9 mouse cellular contexts compared by ENCODE assay signal in the genomic region with DNA sequence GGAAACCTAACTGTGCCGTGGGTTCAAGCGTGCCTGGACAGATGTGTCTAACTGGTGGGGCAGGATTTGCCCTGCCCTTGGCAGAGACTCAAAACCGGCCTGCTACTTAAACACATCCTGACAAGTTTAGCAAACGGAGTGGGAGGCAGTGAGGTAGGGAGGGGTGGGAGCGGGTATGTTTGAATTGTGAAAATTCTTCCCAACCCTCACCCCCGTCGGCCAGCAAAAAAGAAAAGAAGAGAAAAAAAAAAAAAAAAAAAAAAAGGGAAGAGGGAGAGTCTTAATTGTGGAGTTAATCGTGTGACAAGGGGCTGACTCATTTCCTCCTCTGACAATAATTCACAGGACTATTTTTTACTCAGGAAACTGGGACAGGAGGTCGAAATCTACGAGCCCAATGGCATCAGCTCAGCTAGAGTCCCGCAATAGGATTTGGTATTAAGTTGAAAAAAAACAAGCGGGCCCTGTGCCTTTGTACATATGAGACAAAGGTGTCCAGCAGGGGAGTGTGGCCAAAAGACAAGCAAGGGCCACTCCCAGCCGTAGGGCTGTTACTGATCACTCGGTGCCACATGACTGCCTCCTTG. TPM values are rescaled to one million over a fixed set of nuclear protein-coding genes. Genes with fewer than 3 reads are reported as not detected.
DNase-seq lines count a peak whose midpoint lies in the region; TF ChIP-seq lines count a peak whose summit lies in the region.
"Had no signal": no experiment of that assay in that cellular context is flagged by ENCODE, and none has a peak within 500 bp of the region (broad histone marks: within the 10 kb centered on the region; RNA-seq: fewer than 3 reads in every experiment).

No protein-coding gene starts in this region.

- WGBS in liver, adult 2 months: 2% methylated on average over 14 of the region's 14 CpGs
- WGBS in cerebellum, adult 2 months: 30% methylated on average over 14 of the region's 14 CpGs

- H3K27me3 ChIP-seq in liver, adult 2 months (ENCODE audit: control insufficient read depth, insufficient read depth, low read length): no peaks in the 10 kb centered on the region
- no peaks in the 10 kb centered on the region for H3K27me3 ChIP-seq in cerebellum, adult 2 months (ENCODE audit: control insufficient read depth, insufficient read depth, low read length)

- no peak overlapping the region; the same call in 1 of the 2 replicates for H3K4me3 ChIP-seq in liver, adult 2 months (ENCODE audit: insufficient read depth, low read depth, low read length)
- H3K4me3 ChIP-seq in cerebellum, adult 2 months (replicated peaks; ENCODE audit: insufficient read depth, low read depth, low read length): no peak overlapping the region
- H3K4me3 ChIP-seq: neural tube, embryonic 13.5 days had no signal

- no peaks in the 10 kb centered on the region for H3K79me2 ChIP-seq in liver, adult 2 months (ENCODE audit: control insufficient read depth, insufficient read depth, low read length)

- peak overlapping the region; percentile 13 for H3K27ac ChIP-seq in liver, adult 2 months (replicated peaks; ENCODE audit: insufficient read depth, low read depth, low read length)
- H3K27ac ChIP-seq in cerebellum, adult 2 months (ENCODE audit: insufficient read depth, low read length): no peak overlapping the region
- H3K27ac ChIP-seq: neural tube, embryonic 13.5 days had no signal

- H3K4me1 ChIP-seq in liver, adult 2 months (ENCODE audit: control insufficient read depth, insufficient read depth, low read length): peaks cover 8% of the 10 kb centered on the region
- no peaks in the 10 kb centered on the region for H3K4me1 ChIP-seq in cerebellum, adult 2 months (ENCODE audit: control insufficient read depth, insufficient read depth, low read length)

- TF ChIP-seq POLR2A in liver, adult 2 months (IDR thresholded peaks at IDR 0.05; ENCODE audit: extremely low read depth, insufficient read depth, low read length): no peak
- TF ChIP-seq POLR2A in cerebellum, adult 2 months (IDR thresholded peaks at IDR 0.05; ENCODE audit: borderline replicate concordance, insufficient read depth, low read length): no peak

- H3K9ac ChIP-seq in liver, adult 2 months (ENCODE audit: low read depth, low read length): peak overlapping the region; percentile 12
- H3K9ac ChIP-seq: neural tube, embryonic 13.5 days had no signal

- no peaks in the 10 kb centered on the region for H3K36me3 ChIP-seq in liver, adult 2 months (ENCODE audit: control insufficient read depth, insufficient read depth, low read length)
- H3K36me3 ChIP-seq: neural tube, embryonic 13.5 days had no signal

- TF ChIP-seq CTCF in liver, adult 2 months (IDR thresholded peaks at IDR 0.05; ENCODE audit: low read depth, low read length): 0 out of 2 replicates have a peak, but pooled peaks have one; percentile 18
- TF ChIP-seq CTCF in cerebellum, adult 2 months (IDR thresholded peaks at IDR 0.05; ENCODE audit: borderline replicate concordance, insufficient read depth, low read depth, low read length): no peak

- DNase-seq in liver, adult 2 months (ENCODE audit: extremely low read depth, low read depth, low spot score): peak; percentile 96
- DNase-seq in liver: no peak
- DNase-seq in fat pad, adult 2 months (ENCODE audit: extremely low read depth, low read depth, low spot score): peak; percentile 95
- DNase-seq in kidney, adult 8-10 months: peak; percentile 75 to 82
- peak; percentile 86 for DNase-seq in lung, postnatal 36 days
- DNase-seq in cerebellum, postnatal 36 days: no peak
- DNase-seq in spleen, adult 12 weeks (ENCODE audit: low spot score): no peak
- DNase-seq in cerebellum, adult 2 months: no peak

RNA-seq across cellular contexts. Expression of gene Hnrnpa3, which starts 46.0 kb away (rescaled TPM):
- total RNA-seq in liver, adult 2 months (2014; rRNA removed): 44.2 and 45.5 TPM in 2 replicates
- 13.9 and 14.1 TPM in 2 replicates for polyA plus RNA-seq in liver, adult 2 months (2012; rRNA removed)
- polyA plus RNA-seq in cerebellum, adult 2 months (2012; rRNA removed): 252 and 264 TPM in 2 replicates

Comparison
In these comparisons a context has a peak if more than half of its experiments do, and no peak if none do; other contexts are left out.
1. DNase-seq: peak in liver, adult 2 months (single experiment), fat pad, adult 2 months (single experiment), kidney, adult 8-10 months (2 of 2) and lung, postnatal 36 days (single experiment); none in liver (single experiment), cerebellum, postnatal 36 days (0 of 2), spleen, adult 12 weeks (single experiment) and cerebellum, adult 2 months (0 of 2).
2. RNA of gene Hnrnpa3, which starts 46.0 kb away (polyA plus RNA-seq): 252 to 264 TPM in cerebellum, adult 2 months; 13.9 to 14.1 TPM in liver, adult 2 months; every median in the first group is over 10 times any median in the second.